ENCODE assay signal across 9 mouse cellular contexts in genomic region chr8:70699116-70699833, GRCm38 (mm10). TPM values are rescaled to one million over a fixed set of nuclear protein-coding genes. Genes with fewer than 3 reads are reported as not detected.
A peak's percentile ranks its signal among the peaks of the same experiment; 100 is the strongest.
DNase-seq lines count a peak whose midpoint lies in the region; ATAC-seq and TF ChIP-seq lines count a peak whose summit lies in the region.
"Had no signal": no experiment of that assay in that cellular context is flagged by ENCODE, and none has a peak within 500 bp of the region (broad histone marks: within the 10 kb centered on the region; RNA-seq: fewer than 3 reads in every experiment).

No protein-coding gene starts in this region.

- peaks cover 23% of the 10 kb centered on the region for H3K4me1 ChIP-seq in lung, embryonic 14.5 days (ENCODE audit: insufficient read depth)
- peaks cover 61% of the 10 kb centered on the region for H3K4me1 ChIP-seq in forebrain, embryonic 13.5 days
- H3K4me1 ChIP-seq in hindbrain, postnatal 0 days (ENCODE audit: insufficient read depth, low read length) = peaks cover 21% of the 10 kb centered on the region
- peaks cover 53% of the 10 kb centered on the region for H3K4me1 ChIP-seq in liver, embryonic 12.5 days

- peak overlapping the region; percentile 99 for H3K27ac ChIP-seq in lung, embryonic 14.5 days (ENCODE audit: low read depth)
- H3K27ac ChIP-seq in forebrain, embryonic 13.5 days = peak overlapping the region; percentile 100
- H3K27ac ChIP-seq in hindbrain, postnatal 0 days = peak overlapping the region; percentile 99
- peak overlapping the region; percentile 98 for H3K27ac ChIP-seq in liver, embryonic 12.5 days

- H3K4me2 ChIP-seq in lung, embryonic 14.5 days = peak overlapping the region; percentile 73
- H3K4me2 ChIP-seq in forebrain, embryonic 13.5 days = peak overlapping the region; percentile 75
- H3K4me2 ChIP-seq in hindbrain, postnatal 0 days (ENCODE audit: low read depth, low read length) = peak overlapping the region; percentile 61
- peak overlapping the region; percentile 99 for H3K4me2 ChIP-seq in liver, embryonic 12.5 days

- H3K27me3 ChIP-seq in lung, embryonic 14.5 days (ENCODE audit: insufficient read depth, low read length) = no peaks in the 10 kb centered on the region
- H3K27me3 ChIP-seq in forebrain, embryonic 13.5 days = no peaks in the 10 kb centered on the region
- no peaks in the 10 kb centered on the region for H3K27me3 ChIP-seq in hindbrain, postnatal 0 days (ENCODE audit: insufficient read depth, low read length)
- H3K27me3 ChIP-seq in liver, embryonic 12.5 days (replicated peaks) = no peaks in the 10 kb centered on the region

- DNase-seq in lung, embryonic 14.5 days = no peak
- DNase-seq in lung, postnatal 25 days (ENCODE audit: low spot score) = no peak
- DNase-seq in adrenal gland, postnatal 14 days = peak; percentile 73
- DNase-seq in hindbrain, postnatal 0 days (ENCODE audit: low spot score) = no peak
- peak; percentile 59 for DNase-seq in right cerebral cortex, postnatal 25 days
- no peak for DNase-seq in ovary, postnatal 14 days (ENCODE audit: low spot score)

- TF ChIP-seq CTCF in lung, embryonic 14.5 days (IDR thresholded peaks at IDR 0.05; ENCODE audit: low read depth) = 0 out of 2 replicates have a peak, but pooled peaks have one; percentile 16
- TF ChIP-seq CTCF in hindbrain, postnatal 0 days (IDR thresholded peaks at IDR 0.05; ENCODE audit: low read depth) = 0 out of 2 replicates have a peak, but pooled peaks have one; percentile 11

- peak; percentile 6 for ATAC-seq in lung, embryonic 14.5 days (ENCODE audit: insufficient read depth)
- peak; percentile 0 for ATAC-seq in forebrain, embryonic 13.5 days
- peak; percentile 0; the same call in 1 of the 2 replicates for ATAC-seq in hindbrain, postnatal 0 days
- peak; percentile 28 for ATAC-seq in liver, embryonic 12.5 days

- H3K9ac ChIP-seq in lung, embryonic 14.5 days = peak overlapping the region; percentile 99
- peak overlapping the region; percentile 100 for H3K9ac ChIP-seq in forebrain, embryonic 13.5 days
- H3K9ac ChIP-seq in hindbrain, postnatal 0 days (replicated peaks; ENCODE audit: low read length) = peak overlapping the region; percentile 98
- H3K9ac ChIP-seq in liver, embryonic 12.5 days = peak overlapping the region; percentile 99

- peaks cover 18% of the 10 kb centered on the region for H3K36me3 ChIP-seq in lung, embryonic 14.5 days (ENCODE audit: insufficient read depth)
- peaks cover 22% of the 10 kb centered on the region for H3K36me3 ChIP-seq in forebrain, embryonic 13.5 days (ENCODE audit: poor library complexity, severe bottlenecking)
- H3K36me3 ChIP-seq in hindbrain, postnatal 0 days (ENCODE audit: insufficient read depth, low read length) = 0 out of 2 replicates have a peak, but pooled peaks cover 5% of the 10 kb centered on the region
- no peaks in the 10 kb centered on the region for H3K36me3 ChIP-seq in liver, embryonic 12.5 days

- WGBS in lung, embryonic 14.5 days = under 1% methylated on average over 85 of the region's 89 CpGs
- 0% methylated on average over 63 of the region's 89 CpGs for WGBS in forebrain, embryonic 13.5 days
- WGBS in hindbrain, postnatal 0 days = under 1% methylated on average over 74 of the region's 89 CpGs
- under 1% methylated on average over 89 of the region's 89 CpGs for WGBS in liver, embryonic 12.5 days (ENCODE audit: insufficient replicate concordance)

- H3K4me3 ChIP-seq in lung, embryonic 14.5 days (ENCODE audit: low read depth, low read length) = peak overlapping the region; percentile 97
- peak overlapping the region; percentile 94 for H3K4me3 ChIP-seq in forebrain, embryonic 13.5 days
- peak overlapping the region; percentile 90 for H3K4me3 ChIP-seq in hindbrain, postnatal 0 days (ENCODE audit: low read length)
- H3K4me3 ChIP-seq in liver, embryonic 12.5 days = peak overlapping the region; percentile 90

- H3K9me3 ChIP-seq in lung, embryonic 14.5 days (ENCODE audit: low read depth, low read length) = no peaks in the 10 kb centered on the region
- H3K9me3 ChIP-seq in forebrain, embryonic 13.5 days (replicated peaks) = no peaks in the 10 kb centered on the region
- H3K9me3 ChIP-seq in hindbrain, postnatal 0 days (ENCODE audit: low read length) = no peaks in the 10 kb centered on the region
- no peaks in the 10 kb centered on the region for H3K9me3 ChIP-seq in liver, embryonic 12.5 days (replicated peaks)

RNA-seq across cellular contexts. Expression of gene Jund, which starts 0.5 kb away (rescaled TPM):
- polyA plus RNA-seq in lung, embryonic 14.5 days (2014; fragmentation: Nextera tagmentation; extraction: Ambion mirVana) = 70.1 and 72.9 TPM in 2 replicates
- 165 and 174 TPM in 2 replicates for total RNA-seq in adrenal gland, postnatal 14 days (2021)
- 58.6 and 68.8 TPM in 2 replicates for polyA plus RNA-seq in forebrain, embryonic 13.5 days (2015; fragmentation: Nextera tagmentation; extraction: Ambion mirVana)
- 486 and 650 TPM in 2 replicates for total RNA-seq in hindbrain, postnatal 0 days (2014; rRNA removed)
- 90.4 and 96.3 TPM in 2 replicates for polyA plus RNA-seq in hindbrain, postnatal 0 days (2015; fragmentation: Nextera tagmentation; extraction: Ambion mirVana)
- 59.5 and 66.8 TPM in 2 replicates for polyA plus RNA-seq in liver, embryonic 12.5 days (2016; fragmentation: Nextera tagmentation; extraction: Ambion mirVana)

RNA-seq across cellular contexts. Expression of gene Iqcn, which starts 4.0 kb away (rescaled TPM):
- polyA plus RNA-seq in lung, embryonic 14.5 days (2014; fragmentation: Nextera tagmentation; extraction: Ambion mirVana) = 0.04 TPM in 1 of 2 replicates, not detected in the other
- 0.11 and 0.19 TPM in 2 replicates for total RNA-seq in adrenal gland, postnatal 14 days (2021)
- 0.05 and 0.11 TPM in 2 replicates for polyA plus RNA-seq in forebrain, embryonic 13.5 days (2015; fragmentation: Nextera tagmentation; extraction: Ambion mirVana)
- total RNA-seq in hindbrain, postnatal 0 days (2014; rRNA removed) = 0.05 and 0.18 TPM in 2 replicates
- polyA plus RNA-seq in hindbrain, postnatal 0 days (2015; fragmentation: Nextera tagmentation; extraction: Ambion mirVana) = 0.05 and 0.08 TPM in 2 replicates
- polyA plus RNA-seq in liver, embryonic 12.5 days (2016; fragmentation: Nextera tagmentation; extraction: Ambion mirVana) = not detected in 2 replicates

RNA-seq across cellular contexts. Expression of gene Gm3336, which starts 19.1 kb away (rescaled TPM):
- polyA plus RNA-seq in lung, embryonic 14.5 days (2014; fragmentation: Nextera tagmentation; extraction: Ambion mirVana) = not detected in 2 replicates
- total RNA-seq in adrenal gland, postnatal 14 days (2021) = 0.70 TPM in 1 of 2 replicates, not detected in the other
- polyA plus RNA-seq in forebrain, embryonic 13.5 days (2015; fragmentation: Nextera tagmentation; extraction: Ambion mirVana) = not detected in 2 replicates
- total RNA-seq in hindbrain, postnatal 0 days (2014; rRNA removed) = not detected in 2 replicates
- polyA plus RNA-seq in hindbrain, postnatal 0 days (2015; fragmentation: Nextera tagmentation; extraction: Ambion mirVana) = not detected in 2 replicates
- not detected in 2 replicates for polyA plus RNA-seq in liver, embryonic 12.5 days (2016; fragmentation: Nextera tagmentation; extraction: Ambion mirVana)
- total RNA-seq: layer of hippocampus, postnatal 14 days had no signal

RNA-seq across cellular contexts. Expression of gene Pde4c, which starts 24.2 kb away (rescaled TPM):
- 0.17 and 0.23 TPM in 2 replicates for polyA plus RNA-seq in lung, embryonic 14.5 days (2014; fragmentation: Nextera tagmentation; extraction: Ambion mirVana)
- 1.9 TPM in 2 replicates for total RNA-seq in adrenal gland, postnatal 14 days (2021)
- polyA plus RNA-seq in forebrain, embryonic 13.5 days (2015; fragmentation: Nextera tagmentation; extraction: Ambion mirVana) = 0.10 TPM in 1 of 2 replicates, not detected in the other
- total RNA-seq in hindbrain, postnatal 0 days (2014; rRNA removed) = 0.26 and 0.72 TPM in 2 replicates
- polyA plus RNA-seq in hindbrain, postnatal 0 days (2015; fragmentation: Nextera tagmentation; extraction: Ambion mirVana) = 0.20 and 0.31 TPM in 2 replicates
- 0.56 and 0.71 TPM in 2 replicates for polyA plus RNA-seq in liver, embryonic 12.5 days (2016; fragmentation: Nextera tagmentation; extraction: Ambion mirVana)

RNA-seq across cellular contexts. Expression of gene Lsm4, which starts 26.2 kb away (rescaled TPM):
- 305 and 327 TPM in 2 replicates for polyA plus RNA-seq in lung, embryonic 14.5 days (2014; fragmentation: Nextera tagmentation; extraction: Ambion mirVana)
- 76.0 and 78.6 TPM in 2 replicates for total RNA-seq in adrenal gland, postnatal 14 days (2021)
- 238 and 239 TPM in 2 replicates for polyA plus RNA-seq in forebrain, embryonic 13.5 days (2015; fragmentation: Nextera tagmentation; extraction: Ambion mirVana)
- total RNA-seq in hindbrain, postnatal 0 days (2014; rRNA removed) = 301 and 453 TPM in 2 replicates
- 188 and 190 TPM in 2 replicates for polyA plus RNA-seq in hindbrain, postnatal 0 days (2015; fragmentation: Nextera tagmentation; extraction: Ambion mirVana)
- polyA plus RNA-seq in liver, embryonic 12.5 days (2016; fragmentation: Nextera tagmentation; extraction: Ambion mirVana) = 266 and 269 TPM in 2 replicates

Comparison
In these comparisons a context has a peak if more than half of its experiments do, and no peak if none do; other contexts are left out.
1. DNase-seq: peak in adrenal gland, postnatal 14 days (single experiment) and right cerebral cortex, postnatal 25 days (single experiment); none in lung, embryonic 14.5 days (single experiment), lung, postnatal 25 days (single experiment), hindbrain, postnatal 0 days (single experiment) and ovary, postnatal 14 days (single experiment).
2. Peak in every context shown above with its lines, with median percentiles within 50 percentile points of each other: ATAC-seq, H3K27ac ChIP-seq, H3K4me2 ChIP-seq, H3K4me3 ChIP-seq and H3K9ac ChIP-seq.